Mouse (Mus musculus) myocyte (in vitro differentiated cells): Measurements from ENCODE around the gene Myo16.

Source experiments
- E2F4 ChIP-seq: IDR thresholded peaks from one replicate; pipeline ENCODE4 v1.6.1; 2011; ENCODE audit warnings: mild to moderate bottlenecking, control low read depth, moderate library complexity; ENCODE audit not compliant: insufficient read depth
- MYOG ChIP-seq, 3 experiments: IDR thresholded peaks; one replicate each; pipeline ENCODE4 v1.6.1; 2011; ENCODE audit warnings: control low read depth in 2 of 3, low read depth in 2 of 3, mild to moderate bottlenecking in 2 of 3; ENCODE audit not compliant: insufficient read length in 2 of 3, control insufficient read depth in 1 of 3, insufficient read depth in 1 of 3
- POLR2A ChIP-seq: IDR thresholded peaks from one replicate; pipeline ENCODE4 v1.6.1; 2011; ENCODE audit warnings: low read depth, mild to moderate bottlenecking, control low read depth, moderate library complexity; ENCODE audit not compliant: insufficient read length
- POLR2AphosphoS2 ChIP-seq: IDR thresholded peaks from one replicate; pipeline ENCODE4 v1.6.1; 2011; ENCODE audit warnings: low read depth, control low read depth; ENCODE audit not compliant: insufficient read length
- TCF12 ChIP-seq: IDR thresholded peaks from one replicate; pipeline ENCODE4 v1.6.1; 2011; ENCODE audit warnings: mild to moderate bottlenecking, control low read depth; ENCODE audit not compliant: poor library complexity, insufficient read depth, severe bottlenecking
- USF1 ChIP-seq: IDR thresholded peaks from one replicate; pipeline ENCODE4 v1.6.1; 2011; ENCODE audit warnings: low read depth, mild to moderate bottlenecking, control low read depth, moderate library complexity

DNA sequence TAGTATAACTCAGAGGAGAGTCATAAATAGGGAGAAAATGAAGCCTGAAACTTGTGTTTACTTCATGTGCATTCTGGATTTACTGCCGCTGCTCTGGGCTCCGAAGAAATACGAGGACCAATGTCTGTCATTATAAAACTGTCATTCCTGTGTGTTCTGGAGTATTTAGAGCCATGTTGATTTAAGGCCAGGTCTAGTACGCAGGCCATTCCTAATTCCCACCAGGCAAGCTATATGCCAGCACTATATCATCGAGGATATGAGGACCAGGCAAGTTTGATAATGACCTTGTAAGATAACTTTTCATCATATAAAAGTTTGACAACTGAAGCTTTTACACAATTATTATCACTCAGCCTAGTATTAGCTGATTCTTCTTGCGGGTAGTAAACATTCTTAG is 153.6 kb downstream of the Myo16 start:
- TF ChIP-seq POLR2A: no peak
- TF ChIP-seq TCF12: no peak
- no peak for TF ChIP-seq MYOG (IDR thresholded peaks at IDR 0.05; ENCODE audit: control insufficient read depth in 1 of 3, insufficient read depth in 1 of 3, insufficient read length in 2 of 3, low read depth in 2 of 3)
- TF ChIP-seq USF1: no peak
- no peak for TF ChIP-seq E2F4
- TF ChIP-seq POLR2AphosphoS2: no peak
